Mouse (Mus musculus) bone marrow macrophage, adult 2 months (primary cell): Measurements from ENCODE around the gene Baz2b. TPM values are rescaled to one million over a fixed set of nuclear protein-coding genes. Genes with fewer than 3 reads are reported as not detected.
A peak's percentile ranks its signal among the peaks of the same experiment; 100 is the strongest.

Source experiments
- H3K27ac ChIP-seq: 2 replicates; pipeline ENCODE4 v1.5.1; 2012; ENCODE audit warnings: low read depth, low read length; ENCODE audit not compliant: insufficient read depth
- H3K4me1 ChIP-seq: 2 replicates; pipeline ENCODE4 v1.6.1; 2012; ENCODE audit warnings: low read length; ENCODE audit not compliant: control insufficient read depth, insufficient read depth
- H3K4me3 ChIP-seq: 2 replicates; pipeline ENCODE4 v1.5.1; 2012; ENCODE audit warnings: mild to moderate bottlenecking, low read length, moderate library complexity; ENCODE audit not compliant: insufficient read depth
- CTCF ChIP-seq: IDR thresholded peaks from 2 replicates; pipeline ENCODE4 v1.5.1; 2012; ENCODE audit warnings: low read depth, mild to moderate bottlenecking, low read length, moderate library complexity
- POLR2A ChIP-seq: IDR thresholded peaks from 2 replicates; pipeline ENCODE4 v1.6.1; 2012; ENCODE audit warnings: mild to moderate bottlenecking, low read depth, low read length, borderline replicate concordance
- polyA plus RNA-seq: library from polyadenylated mRNA; stranded (reverse); fragments of >200 nt; gene quantifications from 2 replicates; pipeline ENCODE4 v1.2.4, GENCODE M21; 2012; ENCODE audit not compliant: missing spikeins, insufficient read depth, insufficient read length

Gene Baz2b
- polyA plus RNA-seq, 1 experiment, result 64.7 TPM

DNA sequence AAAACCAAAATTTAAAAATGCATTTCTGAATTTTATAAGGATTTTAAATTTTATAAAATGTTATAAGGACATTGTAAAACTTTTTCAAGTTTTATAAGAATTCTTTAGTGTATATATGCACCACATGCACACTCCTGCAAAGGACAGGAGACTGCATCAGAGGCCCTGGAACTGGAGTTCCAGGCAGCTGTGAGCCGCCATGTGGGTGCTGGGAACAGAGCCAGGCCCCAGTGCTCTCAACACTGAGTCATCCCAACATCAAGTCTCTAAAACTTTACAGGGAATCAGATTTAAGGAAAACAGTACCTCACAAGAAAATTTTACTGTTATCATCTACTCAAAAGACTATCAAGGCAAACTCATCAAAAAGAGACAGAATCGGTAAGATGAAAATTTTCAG is 97.5 kb downstream of the Baz2b start:
- H3K27ac ChIP-seq, result peak overlapping the region; percentile 32; the same call in 1 of the 2 replicates
- peaks cover 24% of the 10 kb centered on the region for H3K4me1 ChIP-seq
- TF ChIP-seq CTCF (no peak), POLR2A (no peak)
- H3K4me3 ChIP-seq, result no peak overlapping the region

DNA sequence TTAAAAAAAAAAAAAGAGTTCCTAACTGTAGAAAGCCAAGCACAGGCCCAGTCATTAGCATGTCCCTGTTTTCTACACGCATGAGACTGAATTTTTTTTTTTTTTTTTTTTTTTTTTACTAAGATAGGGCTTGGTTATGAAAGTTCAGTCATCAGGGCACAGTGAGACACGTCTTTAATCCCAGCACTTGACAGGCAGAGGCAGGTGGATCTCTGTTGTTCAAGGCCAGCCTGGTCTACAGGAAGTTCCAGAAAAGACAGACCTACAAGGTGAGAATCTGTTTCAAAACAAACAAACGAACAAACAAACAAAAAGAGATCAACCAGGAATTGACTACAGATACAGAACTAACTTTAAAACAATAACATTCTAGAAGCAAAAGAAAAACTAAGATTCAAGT is 100.6 kb downstream of the Baz2b start:
- H3K4me3 ChIP-seq, result no peak overlapping the region
- H3K27ac ChIP-seq, result no peak overlapping the region
- TF ChIP-seq POLR2A (no peak), CTCF (no peak)
- peaks cover 10% of the 10 kb centered on the region for H3K4me1 ChIP-seq

DNA sequence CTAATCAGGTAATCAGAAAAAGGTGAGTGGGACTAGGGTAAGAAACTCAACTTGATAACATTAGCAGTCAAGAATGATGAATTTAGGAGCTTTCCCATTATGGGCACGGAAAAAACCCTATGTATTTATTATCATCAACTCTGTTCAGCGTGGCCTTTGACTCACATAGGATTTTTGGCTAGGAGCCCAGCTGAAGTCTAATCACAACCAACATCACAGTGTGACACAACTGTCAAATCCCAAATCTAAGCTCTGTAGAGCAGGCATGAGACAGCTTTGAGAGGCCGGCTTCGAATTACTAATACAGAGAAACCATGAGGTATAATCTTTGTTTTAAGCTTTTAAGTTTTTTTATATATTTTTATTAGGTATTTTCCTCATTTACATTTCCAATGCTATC is 113.0 kb downstream of the Baz2b start:
- Histone ChIP-seq H3K4me1 (0 out of 2 replicates have a peak, but pooled peaks cover 2% of the 10 kb centered on the region), H3K4me3 (no peak overlapping the region), H3K27ac (no peak overlapping the region)
- no peak for TF ChIP-seq CTCF
- no peak for TF ChIP-seq POLR2A

DNA sequence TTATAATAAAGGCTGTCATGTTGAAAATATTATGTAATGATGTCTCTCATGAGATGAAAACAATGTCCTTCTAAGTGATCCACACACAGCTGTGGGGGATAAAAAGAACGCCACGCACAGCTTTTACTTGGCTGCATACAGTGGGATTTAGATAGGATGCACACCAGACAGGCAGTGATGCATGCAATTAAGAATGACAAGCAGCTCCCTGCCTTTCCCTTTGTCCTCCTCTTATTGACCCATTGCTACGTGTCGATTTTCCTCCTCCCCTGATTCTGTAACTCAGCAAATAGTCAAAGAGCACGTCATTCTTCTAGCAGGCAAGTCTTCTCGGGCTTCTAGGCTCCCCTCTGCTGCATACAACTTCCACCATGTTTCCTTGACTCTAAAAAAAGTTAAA is 119.4 kb downstream of the Baz2b start:
- TF ChIP-seq CTCF, result no peak
- H3K4me3 ChIP-seq, result no peak overlapping the region
- no peak overlapping the region for H3K27ac ChIP-seq
- H3K4me1 ChIP-seq, result peaks cover 33% of the 10 kb centered on the region

DNA sequence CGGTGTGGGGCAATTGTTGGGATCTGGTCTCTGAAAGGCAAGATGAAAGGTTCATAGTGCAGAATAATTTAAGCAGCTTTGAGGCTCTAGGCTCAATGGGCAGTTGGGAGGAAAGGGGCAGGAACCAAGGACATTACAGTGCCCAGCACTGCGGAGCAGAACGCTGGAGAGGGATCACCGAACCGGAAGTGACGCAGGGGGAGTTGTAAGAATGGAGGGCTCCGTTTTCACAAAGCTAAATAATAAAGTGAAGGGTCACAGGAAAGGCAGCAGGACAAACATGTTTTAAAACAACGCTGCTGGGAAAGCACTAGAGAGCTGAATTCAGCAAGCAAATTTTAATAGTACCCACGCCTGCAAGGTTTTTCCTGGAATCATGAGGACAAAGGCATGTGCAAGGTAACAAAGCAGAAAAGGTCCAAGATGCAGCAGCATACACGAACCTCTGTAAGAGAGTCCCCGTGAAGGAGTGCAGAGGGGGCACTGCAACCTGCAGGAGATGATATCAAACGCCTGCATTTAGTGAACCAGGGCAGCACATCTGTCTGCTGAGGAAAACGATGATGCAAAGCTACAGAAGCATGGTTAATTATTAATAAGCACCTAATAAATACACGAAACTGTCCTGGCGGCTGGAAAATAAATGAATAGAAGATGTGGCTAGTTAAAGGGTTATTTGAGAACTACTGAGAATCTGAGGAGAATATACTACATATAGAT is 120.0 kb downstream of the Baz2b start:
- TF ChIP-seq POLR2A, result no peak
- no peak for TF ChIP-seq CTCF
- peak overlapping the region; percentile 70 for H3K27ac ChIP-seq
- H3K4me3 ChIP-seq, result 0 out of 2 replicates have a peak overlapping the region, but pooled peaks have one; percentile 12

DNA sequence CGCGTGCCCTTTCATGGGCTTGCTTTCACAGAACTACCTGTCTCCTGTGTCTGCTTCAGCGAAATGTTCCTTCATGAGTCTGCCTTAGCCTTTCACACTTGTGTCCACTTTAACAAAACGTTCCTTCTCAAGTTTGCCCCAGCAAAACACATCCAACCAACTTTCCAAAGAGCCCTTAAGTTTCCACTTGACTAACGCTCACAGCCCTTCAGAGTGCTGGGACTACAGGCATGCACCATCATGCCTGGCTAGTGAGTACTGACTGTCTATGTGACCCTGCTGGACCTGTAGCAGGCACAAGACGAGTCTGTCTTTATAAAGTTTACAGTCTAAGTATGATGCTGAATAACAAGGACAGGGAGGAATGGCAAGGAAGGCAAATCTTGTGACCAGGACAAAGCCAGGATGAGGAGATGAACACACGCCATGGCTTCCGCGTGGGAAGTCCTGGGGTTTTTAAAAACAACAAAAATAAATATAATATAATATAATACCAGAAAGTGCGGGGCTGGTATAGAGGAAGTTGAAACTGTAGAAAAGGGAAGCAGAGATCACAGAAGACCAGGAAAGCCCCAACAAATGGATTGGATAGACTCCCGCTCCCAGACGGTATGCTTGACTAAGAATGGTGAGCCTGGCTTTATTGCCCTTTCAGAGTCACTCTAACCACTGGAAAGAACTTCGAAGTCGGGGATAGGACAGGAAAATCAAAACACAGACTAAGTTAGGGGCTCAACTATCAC is 120.7 kb downstream of the Baz2b start:
- peaks cover 41% of the 10 kb centered on the region for H3K4me1 ChIP-seq
- H3K4me3 ChIP-seq, result 0 out of 2 replicates have a peak overlapping the region, but pooled peaks have one; percentile 12
- H3K27ac ChIP-seq, result peak overlapping the region; percentile 70
- TF ChIP-seq POLR2A (no peak), CTCF (no peak)

More for the DNA sequence above, 120.0 kb downstream of the Baz2b start:
- H3K4me1 ChIP-seq, result peaks cover 38% of the 10 kb centered on the region

DNA sequence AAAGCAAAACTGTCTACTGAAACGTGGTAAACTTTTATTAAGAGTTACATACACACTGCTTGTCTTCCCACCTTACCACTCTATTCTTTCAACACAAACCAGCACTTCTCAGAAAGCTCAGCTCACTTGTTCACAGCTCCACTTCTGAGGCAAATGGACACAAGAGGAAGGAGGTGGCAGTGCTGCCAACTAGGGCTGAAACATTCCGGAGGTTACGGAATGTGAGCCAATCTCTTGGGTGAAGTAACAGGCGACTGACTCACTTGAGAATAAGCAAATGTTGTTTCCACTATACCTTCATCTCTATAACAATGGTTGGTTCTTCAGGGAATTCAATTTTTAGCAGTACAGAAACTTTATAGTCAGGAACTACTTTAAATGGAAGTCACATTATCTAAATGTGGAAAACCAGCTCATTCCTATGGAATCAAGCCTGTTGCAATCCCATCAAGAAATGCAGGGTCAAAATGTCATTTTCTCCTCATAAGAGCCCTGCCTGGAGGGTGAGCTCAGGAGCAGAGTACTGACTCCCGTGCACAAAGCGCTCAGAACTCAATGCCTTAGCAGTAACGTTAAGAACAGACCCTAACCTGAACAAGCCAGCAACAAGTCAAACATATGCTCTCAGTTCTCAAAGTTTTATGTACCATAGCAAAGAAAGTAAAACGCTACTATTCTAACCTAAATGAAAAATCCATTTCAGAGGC is 123.3 kb downstream of the Baz2b start:
- peak overlapping the region; percentile 35; the same call in 1 of the 2 replicates for H3K27ac ChIP-seq
- TF ChIP-seq POLR2A (no peak), CTCF (no peak)
- peaks cover 59% of the 10 kb centered on the region for H3K4me1 ChIP-seq
- no peak overlapping the region for H3K4me3 ChIP-seq

DNA sequence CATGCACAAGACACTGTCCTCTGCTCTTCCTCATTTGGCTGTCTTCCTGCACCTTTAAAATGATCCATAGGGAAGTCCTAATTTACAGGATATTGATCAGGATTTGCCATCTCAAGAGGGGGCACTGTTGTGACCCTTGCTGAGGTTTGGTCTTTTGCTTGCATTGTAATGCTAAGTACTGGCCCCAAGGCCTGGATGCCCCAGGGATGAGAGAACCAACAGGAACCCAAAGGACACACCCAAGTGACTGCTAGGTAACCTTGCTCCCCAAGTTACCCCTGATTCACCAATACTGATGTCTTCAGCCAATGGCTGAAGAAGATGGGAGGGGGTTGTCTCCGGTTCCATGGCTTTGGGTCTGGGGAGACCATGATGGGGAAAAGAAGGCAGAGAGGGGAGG is 124.8 kb downstream of the Baz2b start:
- Histone ChIP-seq H3K27ac (no peak overlapping the region), H3K4me1 (peaks cover 57% of the 10 kb centered on the region), H3K4me3 (no peak overlapping the region)
- no peak for TF ChIP-seq POLR2A
- no peak for TF ChIP-seq CTCF

DNA sequence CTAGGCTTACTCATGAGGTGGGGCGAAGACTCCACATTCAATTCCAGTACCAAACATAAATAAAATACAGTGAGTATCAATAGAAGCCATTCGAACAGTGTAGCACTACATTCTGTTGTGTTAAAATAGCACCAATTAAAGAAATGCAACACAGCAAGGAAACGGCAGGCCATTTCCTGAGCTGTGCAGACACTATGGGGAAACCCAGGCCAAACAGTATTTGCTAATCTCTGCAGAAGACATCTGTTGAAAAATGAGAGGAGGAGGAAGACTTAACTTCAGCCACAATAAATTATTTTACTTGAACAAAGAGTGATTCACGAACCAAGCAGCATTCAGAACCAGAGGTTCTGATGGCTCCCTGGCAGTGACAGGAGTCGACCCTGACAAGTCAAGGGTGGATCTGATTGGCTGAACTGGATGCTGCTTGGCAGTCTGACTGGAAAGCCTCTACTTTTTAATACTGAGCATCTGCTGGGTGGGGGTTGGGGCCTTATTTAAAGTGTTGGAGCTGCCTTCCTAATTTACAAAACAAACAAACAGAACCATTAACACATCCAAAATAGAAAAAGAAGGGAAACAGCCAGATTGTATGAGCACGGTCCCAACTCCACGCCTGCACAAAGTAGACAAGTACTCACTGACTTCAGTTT is 126.5 kb downstream of the Baz2b start:
- TF ChIP-seq POLR2A (no peak), CTCF (no peak)
- Histone ChIP-seq H3K27ac (peak overlapping the region; percentile 54), H3K4me1 (peaks cover 46% of the 10 kb centered on the region), H3K4me3 (no peak overlapping the region)

DNA sequence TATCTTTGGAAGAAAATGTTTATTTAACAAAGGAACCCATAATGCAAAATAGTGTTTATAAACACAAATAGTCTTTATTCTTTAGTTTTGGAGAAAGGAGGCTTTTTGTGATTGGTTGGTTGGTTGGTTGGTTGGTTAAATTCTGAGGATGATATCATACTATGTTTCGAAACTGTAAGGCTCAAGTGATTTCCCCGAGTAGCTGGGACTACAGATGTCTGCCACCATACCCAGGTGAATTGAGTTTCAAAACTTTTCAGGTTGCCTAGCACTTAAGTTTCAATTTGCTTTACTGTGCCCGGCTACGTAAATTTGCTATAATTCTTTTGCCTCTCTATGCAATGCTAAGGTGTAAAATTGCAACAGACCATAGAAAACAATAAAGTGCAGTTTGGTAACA is 127.4 kb downstream of the Baz2b start:
- TF ChIP-seq POLR2A (no peak), CTCF (no peak)
- Histone ChIP-seq H3K4me3 (no peak overlapping the region), H3K4me1 (peaks cover 49% of the 10 kb centered on the region), H3K27ac (0 out of 2 replicates have a peak overlapping the region, but pooled peaks have one; percentile 13)
